Mouse (Mus musculus): Measurements from ENCODE around the gene Cd70.

- TF ChIP-seq CTCF (IDR thresholded peaks at IDR 0.05; ENCODE audit: insufficient read depth, low read length) = no peak
- TF ChIP-seq POLR2A (IDR thresholded peaks at IDR 0.05; ENCODE audit: borderline replicate concordance, extremely low read depth, low read depth, low read length) = no peak
These were observed 13.9 kb downstream of the Cd70 start for GRCm38 (mm10) chr17:57135635-57136034.

All from lung, adult 2 months (tissue).